Comparison of ENCODE assay signal across 13 mouse cellular contexts in the genomic region with DNA sequence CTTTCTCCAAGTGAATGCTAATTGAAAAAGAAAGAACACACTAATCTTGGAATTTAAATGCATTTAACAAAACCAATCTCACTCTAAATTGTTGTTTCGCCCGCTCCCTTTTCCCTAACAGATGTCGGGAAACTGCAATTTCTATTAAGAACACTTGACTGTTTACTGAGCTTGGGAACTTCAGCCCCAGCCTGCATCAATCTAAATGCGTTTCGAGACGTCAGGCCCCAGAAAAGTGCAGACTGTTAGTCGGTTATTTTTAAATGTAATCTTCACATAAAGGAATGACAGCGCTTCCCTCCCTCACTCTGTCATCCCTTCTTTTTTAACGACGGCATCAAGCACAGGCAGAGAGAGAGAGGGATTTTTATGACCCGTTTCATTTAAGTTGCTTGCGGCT.
DNase-seq lines count a peak whose midpoint lies in the region; ATAC-seq and TF ChIP-seq lines count a peak whose summit lies in the region.
"Had no signal": no experiment of that assay in that cellular context is flagged by ENCODE, and none has a peak within 500 bp of the region (broad histone marks: within the 10 kb centered on the region; RNA-seq: fewer than 3 reads in every experiment).

No protein-coding gene starts in this region.

- ATAC-seq in forebrain, postnatal 0 days: peak; percentile 48
- no peak for ATAC-seq in limb, embryonic 15.5 days (ENCODE audit: insufficient number of reproducible peaks, low FRiP score, low TSS enrichment, low read depth)
- ATAC-seq in intestine, embryonic 15.5 days: no peak

- peak; percentile 9 for DNase-seq in embryo, embryonic 11 days
- DNase-seq in embryo, embryonic 9.5 days (ENCODE audit: extremely low spot score): no peak
- peak; percentile 19 to 31 for DNase-seq in left cerebral cortex, postnatal 25 days (ENCODE audit: low spot score in 2 of 2)
- DNase-seq in left cerebral cortex, adult 9 months (ENCODE audit: low spot score in 2 of 2): no peak
- DNase-seq in forebrain, postnatal 0 days: peak; percentile 66
- DNase-seq in thymus, postnatal 25 days: no peak
- DNase-seq: adrenal gland, postnatal 25 days; cerebellum, adult 11-12 months; kidney, postnatal 10 days; spleen, adult 18-20 months had no signal

- no peak overlapping the region for H3K4me3 ChIP-seq in forebrain, postnatal 0 days (ENCODE audit: low read depth, low read length)
- no peak overlapping the region for H3K4me3 ChIP-seq in limb, embryonic 15.5 days
- H3K4me3 ChIP-seq in intestine, embryonic 15.5 days (replicated peaks): no peak overlapping the region
- H3K4me3 ChIP-seq: heart, embryonic 15.5 days had no signal

- H3K4me1 ChIP-seq in forebrain, postnatal 0 days (ENCODE audit: insufficient read depth): peaks cover 8% of the 10 kb centered on the region
- peaks cover 7% of the 10 kb centered on the region for H3K4me1 ChIP-seq in limb, embryonic 15.5 days
- H3K4me1 ChIP-seq in intestine, embryonic 15.5 days (replicated peaks): no peaks in the 10 kb centered on the region
- H3K4me1 ChIP-seq: heart, embryonic 15.5 days had no signal

- intact Hi-C loops in left cerebral cortex, postnatal 25 days (cut with DNase I): no loop called here

- 18% methylated on average over 12 of the region's 12 CpGs for WGBS in forebrain, postnatal 0 days
- WGBS in limb, embryonic 15.5 days: 12% methylated on average over 12 of the region's 12 CpGs
- WGBS in intestine, embryonic 15.5 days: 28% methylated on average over 12 of the region's 12 CpGs

- no peak for TF ChIP-seq CTCF in forebrain, postnatal 0 days (IDR thresholded peaks at IDR 0.05; ENCODE audit: low read depth)

- H3K9ac ChIP-seq in forebrain, postnatal 0 days: no peak overlapping the region
- no peak overlapping the region for H3K9ac ChIP-seq in limb, embryonic 15.5 days
- H3K9ac ChIP-seq in intestine, embryonic 15.5 days: no peak overlapping the region
- H3K9ac ChIP-seq: heart, embryonic 15.5 days had no signal

- H3K36me3 ChIP-seq in forebrain, postnatal 0 days (ENCODE audit: insufficient read depth): no peaks in the 10 kb centered on the region
- H3K36me3 ChIP-seq in limb, embryonic 15.5 days: no peaks in the 10 kb centered on the region
- no peaks in the 10 kb centered on the region for H3K36me3 ChIP-seq in intestine, embryonic 15.5 days
- H3K36me3 ChIP-seq: heart, embryonic 15.5 days had no signal

- no peaks in the 10 kb centered on the region for H3K9me3 ChIP-seq in forebrain, postnatal 0 days (ENCODE audit: low read length)
- no peaks in the 10 kb centered on the region for H3K9me3 ChIP-seq in limb, embryonic 15.5 days
- no peaks in the 10 kb centered on the region for H3K9me3 ChIP-seq in intestine, embryonic 15.5 days
- H3K9me3 ChIP-seq: heart, embryonic 15.5 days had no signal

- peak overlapping the region; percentile 36 for H3K27ac ChIP-seq in forebrain, postnatal 0 days (ENCODE audit: low read depth, low read length)
- H3K27ac ChIP-seq in limb, embryonic 15.5 days: no peak overlapping the region
- H3K27ac ChIP-seq in intestine, embryonic 15.5 days: no peak overlapping the region
- H3K27ac ChIP-seq: heart, embryonic 15.5 days had no signal

- H3K4me2 ChIP-seq in forebrain, postnatal 0 days (ENCODE audit: low read depth): peak overlapping the region; percentile 32; the same call in 1 of the 2 replicates
- H3K4me2 ChIP-seq in limb, embryonic 15.5 days: peak overlapping the region; percentile 1; the same call in 1 of the 2 replicates
- no peak overlapping the region for H3K4me2 ChIP-seq in intestine, embryonic 15.5 days (replicated peaks)
- H3K4me2 ChIP-seq: heart, embryonic 15.5 days had no signal

- H3K27me3 ChIP-seq in forebrain, postnatal 0 days (ENCODE audit: insufficient read depth, low read length): no peaks in the 10 kb centered on the region
- H3K27me3 ChIP-seq in limb, embryonic 15.5 days: no peaks in the 10 kb centered on the region
- H3K27me3 ChIP-seq in intestine, embryonic 15.5 days (replicated peaks): no peaks in the 10 kb centered on the region

Comparison
In these comparisons a context has a peak if more than half of its experiments do, and no peak if none do; other contexts are left out.
1. DNase-seq: peak in embryo, embryonic 11 days (single experiment), left cerebral cortex, postnatal 25 days (2 of 2) and forebrain, postnatal 0 days (single experiment); none in embryo, embryonic 9.5 days (single experiment), left cerebral cortex, adult 9 months (0 of 2) and thymus, postnatal 25 days (single experiment).